Mouse (Mus musculus): ENCODE measurements around the gene Slc12a8.

- no peak for TF ChIP-seq CTCF (IDR thresholded peaks at IDR 0.05; ENCODE audit: borderline replicate concordance, insufficient read depth, low read length)
- no peak for TF ChIP-seq POLR2A (IDR thresholded peaks at IDR 0.05; ENCODE audit: low read depth, low read length)
Observed at GRCm38 (mm10) chr16:33580736-33581241, 63.7 kb downstream of the Slc12a8 start.

Data from embryonic fibroblast, embryonic 13.5 days (primary cell).